ENCODE assay signal across 11 mouse cellular contexts in the genomic region with DNA sequence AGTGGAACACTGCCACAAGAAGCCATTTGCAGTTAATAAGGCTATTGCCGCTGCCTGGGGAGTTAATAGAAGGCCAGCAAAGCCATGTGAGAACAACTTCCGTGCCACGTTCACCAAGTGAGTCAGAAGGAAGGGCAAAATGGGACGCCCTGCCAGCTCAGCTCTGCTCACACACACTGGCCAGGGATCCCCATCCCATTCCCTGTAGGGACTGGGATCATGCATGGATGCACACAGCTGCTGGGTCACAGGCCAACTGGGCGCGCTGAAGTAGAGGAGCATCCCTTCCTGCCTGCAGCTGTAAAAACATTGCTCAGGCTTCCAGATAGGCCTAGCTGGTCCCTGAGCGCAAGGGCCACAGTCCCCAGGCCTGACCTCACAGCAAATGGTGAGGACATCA.
DNase-seq lines count a peak whose midpoint lies in the region; ATAC-seq lines count a peak whose summit lies in the region.
"Had no signal": no experiment of that assay in that cellular context is flagged by ENCODE, and none has a peak within 500 bp of the region (broad histone marks: within the 10 kb centered on the region; RNA-seq: fewer than 3 reads in every experiment).

No protein-coding gene starts in this region.

- H3K4me2 ChIP-seq in midbrain, embryonic 14.5 days (ENCODE audit: low read length), result no peak overlapping the region
- no peak overlapping the region for H3K4me2 ChIP-seq in midbrain, embryonic 15.5 days
- H3K4me2 ChIP-seq: intestine, embryonic 15.5 days; limb, embryonic 13.5 days; midbrain, embryonic 11.5 days had no signal

- H3K4me3 ChIP-seq in midbrain, embryonic 10.5 days, result no peak overlapping the region
- no peak overlapping the region for H3K4me3 ChIP-seq in midbrain, embryonic 14.5 days (replicated peaks; ENCODE audit: low read depth, low read length)
- no peak overlapping the region for H3K4me3 ChIP-seq in midbrain, embryonic 15.5 days
- H3K4me3 ChIP-seq: intestine, embryonic 15.5 days; limb, embryonic 13.5 days had no signal

- no peak for ATAC-seq in midbrain, embryonic 14.5 days (ENCODE audit: low FRiP score, low TSS enrichment)
- no peak for ATAC-seq in midbrain, embryonic 15.5 days (replicated peaks)
- ATAC-seq: intestine, embryonic 15.5 days had no signal

- H3K9ac ChIP-seq in midbrain, embryonic 14.5 days (replicated peaks; ENCODE audit: low read length), result no peak overlapping the region
- no peak overlapping the region for H3K9ac ChIP-seq in midbrain, embryonic 15.5 days
- H3K9ac ChIP-seq: intestine, embryonic 15.5 days; limb, embryonic 13.5 days had no signal

- H3K4me1 ChIP-seq in midbrain, embryonic 10.5 days, result no peaks in the 10 kb centered on the region; the same call in 1 of the 2 replicates
- no peaks in the 10 kb centered on the region for H3K4me1 ChIP-seq in midbrain, embryonic 14.5 days (ENCODE audit: control insufficient read depth, insufficient read depth, low read length)
- H3K4me1 ChIP-seq in midbrain, embryonic 15.5 days, result no peaks in the 10 kb centered on the region
- H3K4me1 ChIP-seq: intestine, embryonic 15.5 days; limb, embryonic 13.5 days had no signal

- H3K27me3 ChIP-seq in midbrain, embryonic 10.5 days (ENCODE audit: low read depth, poor library complexity, severe bottlenecking), result no peaks in the 10 kb centered on the region
- no peaks in the 10 kb centered on the region for H3K27me3 ChIP-seq in midbrain, embryonic 14.5 days (ENCODE audit: control insufficient read depth, insufficient read depth, low read length)
- H3K27me3 ChIP-seq in midbrain, embryonic 15.5 days (replicated peaks), result no peaks in the 10 kb centered on the region
- H3K27me3 ChIP-seq: intestine, embryonic 15.5 days; limb, embryonic 13.5 days had no signal

- 71% methylated on average over 7 of the region's 7 CpGs for WGBS in midbrain, embryonic 10.5 days
- 76% methylated on average over 7 of the region's 7 CpGs for WGBS in midbrain, embryonic 14.5 days
- 77% methylated on average over 7 of the region's 7 CpGs for WGBS in midbrain, embryonic 15.5 days

- H3K36me3 ChIP-seq in midbrain, embryonic 10.5 days, result no peaks in the 10 kb centered on the region
- no peaks in the 10 kb centered on the region for H3K36me3 ChIP-seq in midbrain, embryonic 14.5 days (ENCODE audit: control insufficient read depth, insufficient read depth, low read length)
- no peaks in the 10 kb centered on the region for H3K36me3 ChIP-seq in midbrain, embryonic 15.5 days (replicated peaks)
- H3K36me3 ChIP-seq: intestine, embryonic 15.5 days; limb, embryonic 13.5 days had no signal

- H3K27ac ChIP-seq in midbrain, embryonic 10.5 days (replicated peaks), result no peak overlapping the region
- no peak overlapping the region for H3K27ac ChIP-seq in midbrain, embryonic 14.5 days (replicated peaks; ENCODE audit: low read depth, low read length)
- H3K27ac ChIP-seq in midbrain, embryonic 15.5 days, result no peak overlapping the region
- H3K27ac ChIP-seq: intestine, embryonic 15.5 days; limb, embryonic 13.5 days had no signal

- H3K9me3 ChIP-seq in midbrain, embryonic 10.5 days (replicated peaks), result no peaks in the 10 kb centered on the region
- no peaks in the 10 kb centered on the region for H3K9me3 ChIP-seq in midbrain, embryonic 14.5 days (ENCODE audit: control insufficient read depth, low read length)
- H3K9me3 ChIP-seq in midbrain, embryonic 15.5 days, result no peaks in the 10 kb centered on the region
- H3K9me3 ChIP-seq: intestine, embryonic 15.5 days; limb, embryonic 13.5 days had no signal

- peak; percentile 11 for DNase-seq in adrenal gland, postnatal 10 days
- DNase-seq in adrenal gland, postnatal 25 days, result no peak
- peak; percentile 15 for DNase-seq in midbrain, embryonic 10.5 days (ENCODE audit: low spot score)
- no peak for DNase-seq in midbrain, embryonic 14.5 days
- peak; percentile 45 to 54 for DNase-seq in heart, postnatal 36 days
- peak; percentile 71 for DNase-seq in retina, postnatal 1 day
- no peak for DNase-seq in frontal cortex, postnatal 36 days (ENCODE audit: low spot score in 2 of 2)

- intact Hi-C loops in heart, postnatal 36 days (cut with DNase I), result loop anchor here (10.0 kb wide), 1 partner anchor 504 kb away; no protein-coding TSS in a partner anchor

Comparison
In these comparisons a context has a peak if more than half of its experiments do, and no peak if none do; other contexts are left out.
1. DNase-seq: peak in adrenal gland, postnatal 10 days (single experiment), midbrain, embryonic 10.5 days (single experiment), heart, postnatal 36 days (2 of 2) and retina, postnatal 1 day (single experiment); none in adrenal gland, postnatal 25 days (single experiment), midbrain, embryonic 14.5 days (single experiment) and frontal cortex, postnatal 36 days (0 of 2).